Mouse (Mus musculus) heart, postnatal 10 days (tissue): Measurements from ENCODE around the gene Rapgef5. TPM values are rescaled to one million over a fixed set of nuclear protein-coding genes. Genes with fewer than 3 reads are reported as not detected.

Experiments
- DNase-seq, 2 experiments: peaks; one replicate each; pipeline ENCODE4 v3.0.0; 2021
- intact Hi-C: fragments of 180-260 bp; cut with DNase I; formaldehyde crosslinking; loops from one replicate; pipeline ENCODE4 v1.15.1; 2025
- total RNA-seq, 2 experiments: library from RNA; stranded (reverse); gene quantifications; 2 replicates each; pipeline ENCODE4 v1.2.3; 2021

Gene Rapgef5
- total RNA-seq, 2 experiments from 2014 or later, result 45.8 to 48.2 TPM

DNA sequence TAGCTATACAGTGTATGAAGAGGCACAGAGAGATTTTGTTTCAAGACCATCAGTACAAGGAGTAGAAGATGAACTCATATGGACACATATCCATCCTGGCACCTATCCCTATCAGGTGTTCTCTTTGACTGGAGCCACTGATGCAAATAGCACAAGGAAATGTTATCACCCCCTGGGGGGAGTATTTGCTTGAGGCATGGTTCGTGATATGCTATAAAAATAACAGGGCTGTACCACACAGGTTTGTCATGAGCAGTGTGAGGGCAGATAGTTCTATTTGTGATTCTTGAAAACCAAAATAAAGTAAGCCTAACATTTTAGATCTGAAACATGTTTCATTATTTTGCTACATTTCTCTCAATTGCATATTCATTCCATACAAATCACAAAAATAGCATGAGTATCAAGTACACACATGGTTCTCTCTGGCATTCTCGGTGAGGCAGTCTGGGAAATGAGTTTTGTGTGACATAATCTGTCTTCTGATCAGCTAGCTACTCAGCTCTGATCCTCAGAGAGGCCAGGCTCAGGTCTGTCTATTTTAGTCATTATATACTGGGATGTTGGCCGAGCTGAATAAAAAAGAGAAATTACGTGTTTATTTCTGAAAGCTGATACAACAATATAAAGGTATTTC, 12.3 kb downstream of the Rapgef5 start:
- intact Hi-C loops, result no loop called here

DNA sequence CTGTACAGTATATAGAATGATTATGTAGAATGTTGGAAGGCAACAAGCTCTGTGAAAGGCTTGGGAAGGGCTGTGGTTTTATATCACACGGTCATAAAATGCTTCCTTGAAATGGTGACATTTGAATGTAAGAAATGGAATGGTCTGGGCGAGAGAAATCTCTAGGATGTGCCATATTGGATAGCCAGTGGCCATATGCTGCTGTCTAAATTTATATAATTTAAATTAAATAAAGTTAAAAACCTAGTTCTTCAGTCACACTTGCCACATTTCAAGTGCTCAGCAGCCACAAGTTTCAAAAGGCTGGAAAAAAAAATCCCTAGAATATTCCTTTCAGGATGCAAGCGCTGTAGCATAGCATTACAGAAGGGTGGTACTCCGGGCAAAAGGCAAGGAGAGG, 14.8 kb downstream of the Rapgef5 start:
- DNase-seq, result no peak
- intact Hi-C loops, result loop anchor here (5.0 kb wide), 3 partner anchors 84 to 131 kb away; no protein-coding TSS in a partner anchor

More for the DNA sequence above, 12.3 kb downstream of the Rapgef5 start:
- DNase-seq, result no peak

- intact Hi-C loops, result loop anchor here (5.0 kb wide), 3 partner anchors 86 to 129 kb away; no protein-coding TSS in a partner anchor
- DNase-seq, result peak; percentile 36 to 63
Observed at GRCm38 (mm10) chr12:117533176-117534086, 17.2 kb downstream of the Rapgef5 start.

DNA sequence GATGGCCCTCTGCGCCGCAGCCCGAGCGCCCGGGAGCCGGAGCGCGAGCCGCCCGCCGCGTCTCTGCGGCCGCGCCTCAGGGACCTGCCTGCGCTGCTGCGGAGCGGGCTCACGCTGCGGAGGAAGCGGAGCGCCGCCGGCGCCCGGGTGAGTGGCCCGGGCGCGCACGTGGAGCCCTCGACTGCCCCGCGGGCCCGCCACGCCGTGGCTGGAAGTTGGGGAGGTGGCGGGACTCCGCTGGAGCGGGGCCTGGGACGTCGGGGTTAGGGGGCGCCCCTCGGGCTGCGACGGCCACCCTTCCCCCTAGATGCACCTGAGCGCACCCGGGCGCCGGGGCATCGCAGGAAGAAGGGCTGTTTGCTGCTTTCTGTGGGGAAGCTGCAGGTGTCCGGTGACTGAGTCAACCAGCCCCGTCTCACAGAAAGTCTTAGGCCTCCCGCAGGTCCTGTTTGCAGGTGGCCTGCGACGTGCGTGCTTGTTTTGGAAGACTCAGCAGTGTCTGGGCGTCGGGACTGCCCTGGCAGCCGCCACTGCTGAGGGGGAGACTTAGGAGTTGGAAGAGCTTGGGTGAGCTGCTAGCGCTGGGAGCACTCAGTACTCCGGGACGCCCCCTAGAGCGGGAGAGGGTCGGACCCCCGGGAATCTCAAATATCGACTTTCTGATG, 17.9 kb downstream of the Rapgef5 start:
- intact Hi-C loops, result loop anchor here (5.0 kb wide), 3 partner anchors 87 to 128 kb away; no protein-coding TSS in a partner anchor
- peak; percentile 47 for DNase-seq

DNA sequence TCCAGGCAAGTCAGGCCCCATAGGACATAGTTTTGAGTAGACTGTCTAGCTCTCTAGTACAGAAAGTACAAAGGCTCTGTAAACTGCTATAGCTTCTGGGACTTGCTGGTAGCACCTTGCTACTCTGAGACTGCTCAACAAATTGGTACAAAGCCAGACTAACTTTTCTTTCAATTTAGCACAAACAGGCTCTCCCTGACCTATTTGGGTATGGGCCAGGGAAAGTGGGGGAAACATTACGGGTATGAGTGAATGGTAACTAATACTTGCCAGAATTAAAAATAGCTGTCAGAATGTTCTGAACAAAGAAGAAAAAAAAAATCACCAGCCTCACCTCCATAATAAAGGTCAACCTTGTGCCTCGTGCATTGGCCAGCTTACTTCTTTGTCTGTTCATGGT, 24.1 kb downstream of the Rapgef5 start:
- peak; percentile 51 to 54 for DNase-seq
- intact Hi-C loops, result no loop called here

- no peak for DNase-seq
- intact Hi-C loops, result no loop called here
Observed at GRCm38 (mm10) chr12:117545277-117545676, 29.0 kb downstream of the Rapgef5 start.

DNA sequence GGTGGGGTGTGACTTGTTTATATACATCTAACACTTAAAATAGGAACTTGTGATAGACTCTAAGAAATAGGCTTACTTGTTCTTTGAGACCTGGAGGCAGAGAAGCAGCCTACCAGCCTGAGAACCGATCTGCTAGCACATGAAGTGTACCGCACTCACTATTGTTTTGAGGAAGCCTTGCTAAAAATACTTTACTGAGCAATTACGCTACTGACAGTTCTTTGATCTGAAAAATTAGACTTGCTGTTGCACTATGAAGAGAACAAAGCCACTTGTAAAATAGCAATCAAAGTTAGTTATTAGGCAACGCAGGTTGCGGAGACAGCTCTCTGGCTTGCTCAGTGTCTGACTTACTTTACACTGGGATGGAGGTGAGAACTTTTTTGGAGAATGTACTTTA, 37.1 kb downstream of the Rapgef5 start:
- intact Hi-C loops, result no loop called here
- no peak for DNase-seq

- intact Hi-C loops, result no loop called here
- no peak for DNase-seq
Observed at GRCm38 (mm10) chr12:117554612-117555063, 38.4 kb downstream of the Rapgef5 start.

DNA sequence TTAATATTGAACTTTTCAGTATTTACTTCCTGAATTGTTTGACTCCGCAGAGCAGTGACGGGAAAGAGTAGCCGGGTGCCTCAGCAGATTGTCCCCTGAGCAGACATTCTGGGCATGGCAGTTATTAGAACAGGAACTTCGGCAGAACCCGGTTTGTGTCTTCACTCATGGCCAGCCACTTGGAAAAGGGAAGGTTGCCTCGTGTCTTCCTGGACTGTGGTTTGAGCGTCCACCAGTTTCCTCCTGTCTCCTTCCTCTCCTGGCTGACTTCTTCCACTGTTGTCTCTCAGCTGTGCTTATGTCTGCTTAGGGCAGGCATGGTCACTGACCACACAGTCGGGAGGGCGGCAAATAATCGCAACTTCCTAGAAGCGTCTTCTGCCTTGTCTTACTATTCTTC, 44.2 kb downstream of the Rapgef5 start:
- intact Hi-C loops, result no loop called here
- peak; percentile 37 to 46 for DNase-seq

DNA sequence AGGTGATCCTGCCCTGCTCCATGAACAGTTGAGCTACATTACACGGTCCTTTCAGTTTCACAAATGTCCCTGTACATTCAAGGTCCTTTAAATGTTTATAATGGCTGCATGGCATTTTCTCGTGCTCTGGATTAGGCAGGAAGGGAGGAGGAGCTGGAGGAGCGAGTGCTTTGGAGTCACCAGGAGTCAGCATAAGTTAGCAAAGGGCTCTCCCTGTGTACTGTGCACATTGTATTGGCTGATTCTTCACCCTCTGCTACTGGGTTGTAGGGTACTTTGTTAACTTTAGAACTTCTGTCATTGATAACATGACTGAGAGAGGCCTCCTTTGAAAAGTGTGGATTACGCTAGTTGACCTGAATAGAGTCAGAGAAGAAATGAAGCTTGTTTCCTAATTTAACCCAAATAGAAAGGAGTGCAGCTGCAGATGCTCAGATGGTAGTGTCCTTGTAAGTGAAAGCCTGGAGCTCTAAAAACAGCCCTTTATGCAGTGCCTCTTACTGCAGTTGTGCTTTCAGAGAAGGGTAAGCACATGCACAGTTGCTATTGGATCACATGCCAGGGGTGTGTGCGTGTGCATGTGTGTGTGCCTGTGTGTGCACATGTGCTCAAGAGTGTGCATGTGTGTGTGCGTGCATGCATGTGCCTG, 45.3 kb downstream of the Rapgef5 start:
- intact Hi-C loops, result no loop called here
- no peak for DNase-seq

DNA sequence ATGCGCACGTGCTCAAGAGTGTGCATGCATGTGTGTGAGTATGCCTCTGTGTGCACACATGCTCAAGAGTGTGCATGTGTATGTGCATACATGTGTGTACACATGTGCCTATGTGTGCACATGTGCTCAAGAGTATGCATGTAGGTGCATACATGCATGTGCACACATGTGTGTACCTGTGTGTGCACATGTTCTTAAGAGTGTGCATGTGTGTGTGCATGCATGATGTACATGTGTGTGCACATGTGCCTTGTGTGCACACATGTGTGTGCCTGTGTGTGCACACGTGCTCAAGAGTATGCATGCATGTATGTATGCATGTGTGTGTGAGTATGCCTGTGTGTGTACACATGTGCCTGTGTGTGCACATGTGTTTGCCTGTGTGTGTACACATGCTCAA, 45.8 kb downstream of the Rapgef5 start:
- DNase-seq, result no peak

DNA sequence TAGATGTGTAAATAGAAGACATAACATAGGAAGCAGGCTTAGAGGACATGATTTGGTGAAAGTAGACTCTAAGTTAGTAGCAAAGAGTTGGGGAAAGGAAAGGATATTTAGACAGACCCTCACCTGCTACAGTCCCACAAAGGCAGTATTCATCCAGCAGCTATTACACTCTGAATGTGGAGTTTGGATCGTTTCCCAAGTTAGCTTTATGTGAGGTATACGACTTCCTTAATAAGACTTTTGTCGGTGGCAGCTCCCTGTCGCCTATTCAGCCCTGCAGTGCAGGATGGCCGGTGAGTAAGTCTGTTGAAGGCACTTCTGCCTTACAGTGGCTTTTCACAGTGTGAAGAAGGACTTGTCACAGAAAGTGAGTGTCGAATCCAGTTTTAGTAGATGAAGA, 47.6 kb downstream of the Rapgef5 start:
- intact Hi-C loops, result no loop called here
- no peak for DNase-seq

More for the DNA sequence above, 45.8 kb downstream of the Rapgef5 start:
- intact Hi-C loops, result no loop called here

DNA sequence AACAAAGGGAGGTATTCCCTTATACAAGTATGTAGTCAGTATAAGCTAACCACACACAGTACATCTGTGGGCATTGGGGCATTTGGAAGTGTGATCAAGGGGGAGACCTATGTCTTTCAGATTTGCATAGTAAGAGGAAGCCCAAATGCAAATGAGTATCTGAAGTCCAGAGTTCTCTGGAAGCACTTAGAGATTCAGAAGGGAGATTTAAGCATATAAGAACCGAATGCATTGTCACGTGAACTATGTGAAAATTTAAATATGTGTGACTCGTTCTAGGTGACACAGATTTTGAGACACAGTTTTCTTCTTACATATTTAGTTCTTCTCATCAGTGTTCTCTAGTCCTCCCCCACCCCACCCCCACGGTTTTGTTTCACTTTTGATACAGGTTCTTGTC, 50.0 kb downstream of the Rapgef5 start:
- intact Hi-C loops, result no loop called here
- DNase-seq, result no peak

DNA sequence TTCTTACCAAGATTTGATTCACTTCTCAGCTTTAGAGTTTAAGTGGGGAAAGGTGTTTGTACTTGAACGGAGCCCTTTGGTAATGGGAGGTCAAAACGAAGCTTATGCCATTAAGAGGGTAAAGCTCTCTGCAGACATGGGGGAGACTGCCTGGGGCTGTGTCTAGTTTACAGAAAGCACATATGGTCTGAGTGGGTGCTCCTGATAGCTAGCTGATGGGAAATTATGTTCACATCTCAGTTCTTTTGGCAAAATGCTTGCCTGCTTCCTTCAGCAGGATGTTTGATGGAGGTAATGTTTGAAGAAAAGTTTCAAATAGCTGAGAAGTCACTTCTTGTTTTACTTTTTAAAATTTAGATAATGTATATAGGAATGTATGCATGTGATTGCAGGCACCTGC, 53.4 kb downstream of the Rapgef5 start:
- intact Hi-C loops, result no loop called here
- no peak for DNase-seq

- DNase-seq, result no peak
- intact Hi-C loops, result no loop called here
Observed at GRCm38 (mm10) chr12:117584256-117584655, 68.0 kb downstream of the Rapgef5 start.

DNA sequence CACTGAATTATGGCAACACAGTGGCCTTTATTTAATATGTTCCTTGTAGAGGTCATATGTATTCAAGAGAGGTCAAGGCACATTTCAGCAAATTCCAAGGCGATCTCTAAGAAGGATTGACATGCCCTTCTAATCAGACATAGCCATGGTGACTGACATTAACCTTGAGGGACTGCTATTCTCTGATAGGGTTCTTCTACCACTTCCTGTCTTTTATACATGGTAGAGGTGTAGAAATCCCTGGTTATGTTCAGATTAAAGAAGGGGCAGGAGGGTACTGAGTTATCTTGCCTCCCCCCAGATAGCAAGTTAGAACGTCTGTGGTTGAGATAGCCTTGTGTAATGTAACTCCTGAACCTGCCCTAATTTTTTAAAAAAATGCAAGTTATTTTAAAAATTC, 69.1 kb downstream of the Rapgef5 start:
- no peak for DNase-seq
- intact Hi-C loops, result loop anchor here (1.0 kb wide), 1 partner anchor 157 kb away; no protein-coding TSS in a partner anchor

- intact Hi-C loops, result loop anchor here (1.0 to 2.0 kb wide), 2 partner anchors 179 to 181 kb away; no protein-coding TSS in a partner anchor
- DNase-seq, result peak; percentile 83 to 87
Observed at GRCm38 (mm10) chr12:117586124-117586523, 69.8 kb downstream of the Rapgef5 start.

DNA sequence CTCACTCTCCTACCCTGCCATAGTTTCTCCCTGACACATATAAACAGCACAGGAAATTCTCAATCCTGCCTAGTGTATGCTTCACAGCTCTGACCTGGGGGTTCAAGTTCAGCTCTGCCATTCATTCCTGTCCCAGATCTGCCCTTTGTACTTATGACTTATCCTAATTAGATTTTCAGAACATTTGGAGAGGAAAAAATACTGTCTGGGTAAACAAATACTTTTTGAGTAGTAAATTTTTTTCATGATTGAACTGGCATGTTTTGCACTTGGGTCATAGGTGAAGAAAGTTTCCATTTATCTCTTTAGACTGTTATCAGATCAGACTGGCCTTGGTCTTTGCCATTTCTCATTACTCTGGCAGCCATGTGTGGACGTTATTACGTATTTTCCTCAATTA, 72.9 kb downstream of the Rapgef5 start:
- DNase-seq, result no peak
- intact Hi-C loops, result no loop called here

- intact Hi-C loops, result loop anchor here (5.0 kb wide), 1 partner anchor 55 kb away; no protein-coding TSS in a partner anchor
- DNase-seq, result peak in 1 of 2 experiments; percentile 18
Observed at GRCm38 (mm10) chr12:117592019-117592418, 75.7 kb downstream of the Rapgef5 start.

GRCm38 (mm10) chr12:117592583-117592982, 76.3 kb downstream of the Rapgef5 start:
- no peak for DNase-seq
- intact Hi-C loops, result loop anchor here (5.0 kb wide), 1 partner anchor 55 kb away; no protein-coding TSS in a partner anchor
